Mouse (Mus musculus) spleen, embryonic (tissue): ENCODE results near the gene Gm49450.
"Not testable (repeated sequence)": the region's sequence is repeated elsewhere in the genome, so short reads cannot be mapped to it uniquely, and the experiment has no call there.

ENCODE experiments used
- CTCF ChIA-PET: fragments of 350-600 bp; sonication (Branson Sonifier 250); formaldehyde crosslinking; loops from one replicate; lab custom pipeline; 2022; lab: Charles Lee

Gm49450 gene

GRCm38 (mm10) chr15:98957475-98957874 is 4.1 kb upstream of the Gm49450 start:
- CTCF ChIA-PET: no interaction called here

DNA sequence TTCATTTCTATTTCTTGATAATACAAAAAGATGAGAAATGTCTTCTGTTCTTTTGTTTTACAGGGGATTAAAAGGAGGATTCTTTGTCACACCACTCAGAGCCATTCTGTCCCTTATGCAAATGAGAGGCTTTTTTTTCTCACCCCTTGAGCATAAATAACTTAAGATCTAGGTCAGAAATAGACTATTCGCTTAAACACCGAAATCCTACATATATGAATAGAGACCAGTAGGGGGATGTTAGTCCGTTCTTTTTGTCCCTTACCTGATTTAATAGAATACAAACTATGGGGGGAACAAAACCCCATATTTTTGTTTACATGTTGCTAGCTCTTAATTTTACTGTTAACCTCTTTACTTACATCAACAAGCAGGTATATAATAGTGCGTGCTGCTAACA is 2.6 kb upstream of the Gm49450 start:
- CTCF ChIA-PET: no interaction called here

DNA sequence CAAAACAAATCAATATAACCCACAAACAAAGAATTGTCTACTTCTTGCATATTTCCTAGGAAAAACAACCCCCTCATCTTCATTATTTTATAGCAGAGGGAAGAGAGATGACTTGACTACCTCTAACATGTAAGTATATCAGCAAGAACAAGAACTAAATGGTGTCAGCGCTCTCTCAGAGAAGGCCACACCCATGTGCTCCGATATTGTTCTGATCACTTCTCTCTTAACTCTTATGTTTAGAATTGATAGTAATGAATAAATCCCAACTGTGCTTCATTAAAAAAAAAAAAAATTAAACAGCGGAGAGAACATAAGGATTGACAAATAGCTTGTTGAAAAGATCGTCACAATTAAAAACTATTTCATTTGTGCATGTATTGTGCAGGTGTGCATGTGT is 2.0 kb upstream of the Gm49450 start:
- CTCF ChIA-PET: no interaction called here

DNA sequence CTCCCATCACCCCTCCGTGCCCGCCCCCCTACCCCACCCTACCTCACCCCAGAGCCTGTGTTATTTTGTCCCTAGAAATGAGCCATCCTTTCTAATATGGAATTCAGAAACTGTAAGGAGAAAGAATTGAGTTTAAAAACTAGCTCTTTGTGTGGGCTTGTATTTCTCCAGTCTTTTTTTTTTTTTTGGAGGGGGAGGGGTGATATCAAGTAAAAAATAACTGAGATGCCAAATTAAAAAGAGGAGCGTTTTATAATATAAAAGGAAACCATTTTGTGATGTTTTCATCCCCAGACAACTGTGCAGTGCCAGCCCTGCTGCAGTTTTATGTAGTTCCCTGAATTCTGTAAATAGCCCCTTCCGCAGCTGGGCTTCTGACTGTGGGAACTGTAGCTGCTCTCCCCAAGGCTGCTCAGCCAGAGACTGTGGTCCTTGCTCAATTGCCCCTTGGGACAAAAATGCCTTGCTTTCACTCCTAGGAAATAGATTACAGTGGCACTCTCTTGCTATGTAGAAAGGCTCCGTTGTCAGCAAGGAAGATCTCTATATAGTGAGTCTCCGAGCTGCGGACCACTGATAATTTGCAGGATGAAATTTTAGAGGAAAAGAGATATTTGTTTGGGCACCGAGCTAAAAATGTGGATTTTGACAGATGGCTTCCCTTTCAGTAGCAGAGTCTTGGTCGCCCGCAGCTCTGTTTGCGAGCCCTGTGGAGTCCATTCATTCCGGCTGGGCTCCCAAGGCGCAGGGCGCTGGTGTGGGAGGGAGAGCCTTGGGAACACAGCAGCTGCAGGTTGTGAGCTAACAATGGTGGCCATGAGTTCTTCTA is 1.3 kb upstream of the Gm49450 start:
- CTCF ChIA-PET: interaction anchor here (0.5 to 1.2 kb wide), 4 partner anchors 10 to 78 kb away, joined by 3 to 8 read pairs (median 4); partner anchors contain the start of gene Lmbr1l

DNA sequence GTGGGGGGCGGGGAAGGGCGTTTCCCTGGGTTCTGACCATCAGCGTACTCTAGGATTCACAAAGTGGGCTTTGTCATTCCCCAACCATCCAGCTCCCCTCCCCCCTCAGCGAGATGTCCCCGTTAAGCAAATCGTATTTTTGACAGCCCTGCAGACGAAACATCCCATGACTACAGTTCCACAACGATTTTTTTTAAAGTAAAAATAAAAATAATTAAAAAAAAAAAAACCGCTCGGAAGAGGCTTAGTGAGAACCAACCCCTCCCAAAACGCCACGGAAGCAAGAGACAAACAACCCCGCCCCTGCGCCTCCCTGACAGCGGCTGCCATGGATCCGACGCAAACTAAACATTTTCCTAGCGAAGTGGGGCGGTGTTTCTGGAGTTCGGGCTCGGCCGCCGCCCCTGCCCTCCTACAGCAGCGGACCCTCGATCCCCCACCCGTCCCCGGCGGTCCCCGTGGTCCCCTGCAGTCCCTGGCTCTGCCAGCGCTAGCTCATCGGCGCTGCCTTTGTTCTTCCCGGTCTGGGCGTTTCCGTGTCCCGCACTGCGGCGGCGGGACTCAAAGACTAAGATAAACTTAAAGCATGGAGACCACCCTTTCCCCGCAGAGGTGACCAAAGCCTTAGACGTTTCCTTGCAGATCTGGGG is 475 bp downstream of the Gm49450 start:
- CTCF ChIA-PET: interaction anchor here (0.8 to 1.4 kb wide), 4 partner anchors 11 to 61 kb away, joined by 3 to 8 read pairs (median 4); no protein-coding TSS in a partner anchor

- CTCF ChIA-PET: interaction anchor here (0.7 to 1.3 kb wide), 4 partner anchors 22 to 82 kb away, joined by 3 to 8 read pairs (median 6); no protein-coding TSS in a partner anchor
These were observed 1.3 kb downstream of the Gm49450 start for GRCm38 (mm10) chr15:98952063-98952455.

DNA sequence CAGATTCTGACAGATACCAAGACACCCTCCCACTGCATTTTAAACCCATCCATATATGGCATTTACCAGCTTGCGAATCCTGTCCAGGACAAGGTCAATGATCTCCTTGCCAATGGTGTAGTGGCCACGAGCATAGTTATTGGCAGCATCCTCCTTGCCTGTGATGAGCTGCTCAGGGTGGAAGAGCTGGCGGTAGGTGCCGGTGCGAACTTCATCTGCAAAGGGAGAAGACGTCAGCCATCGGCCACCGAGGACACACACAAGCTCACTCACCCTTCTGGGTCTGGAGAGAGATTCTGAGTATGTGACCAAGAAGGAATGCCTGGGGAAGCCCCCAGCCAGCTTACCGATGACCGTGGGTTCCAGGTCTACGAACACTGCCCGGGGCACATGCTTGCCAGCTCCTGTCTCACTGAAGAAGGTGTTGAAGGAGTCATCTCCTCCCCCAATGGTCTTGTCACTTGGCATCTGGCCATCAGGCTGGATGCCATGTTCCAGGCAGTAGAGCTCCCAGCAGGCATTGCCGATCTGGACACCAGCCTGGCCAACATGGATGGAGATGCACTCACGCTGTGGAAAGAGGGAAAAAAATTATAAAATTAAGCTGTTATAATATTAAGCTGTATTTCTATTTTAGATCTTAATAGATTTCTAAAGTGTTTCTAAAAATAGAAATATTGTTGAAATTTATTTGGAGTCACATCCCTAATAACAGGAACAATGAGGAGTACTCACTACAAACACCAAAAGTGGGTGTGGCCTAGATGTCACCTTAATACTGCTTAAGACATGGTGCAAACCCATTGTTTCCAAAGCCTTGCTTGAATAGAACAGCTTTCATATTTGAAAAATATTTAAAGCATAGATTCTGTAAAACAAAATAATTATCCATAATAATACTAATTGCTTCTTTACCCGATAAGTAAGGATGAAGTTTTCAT is 2.0 kb downstream of the Gm49450 start:
- CTCF ChIA-PET: interaction anchor here (0.7 to 1.3 kb wide), 4 partner anchors 23 to 82 kb away, joined by 3 to 8 read pairs (median 6); no protein-coding TSS in a partner anchor

DNA sequence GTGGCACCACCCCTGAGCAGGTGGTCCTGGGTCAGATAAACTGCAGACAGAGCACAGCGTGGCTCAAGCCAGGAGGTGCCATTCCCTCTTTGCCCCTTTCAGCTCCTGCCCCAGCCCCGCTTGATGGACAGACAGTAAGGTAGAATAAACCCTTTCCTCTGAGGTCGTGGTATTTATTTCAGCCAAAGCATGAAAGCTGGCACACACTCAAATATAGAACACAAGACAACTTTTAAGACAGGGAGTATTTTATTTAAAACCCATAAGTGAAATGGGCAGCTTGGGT is 3.8 kb downstream of the Gm49450 start:
- CTCF ChIA-PET: no interaction called here

- CTCF ChIA-PET: no interaction called here
These were observed 4.3 kb downstream of the Gm49450 start for GRCm38 (mm10) chr15:98948857-98949606.

- CTCF ChIA-PET: no interaction called here
These were observed 5.0 kb downstream of the Gm49450 start for GRCm38 (mm10) chr15:98948382-98948781.

- CTCF ChIA-PET: interaction anchor here (0.6 kb wide), 1 partner anchor 54 kb away, joined by 3 read pairs; no protein-coding TSS in a partner anchor
These were observed 5.5 kb downstream of the Gm49450 start for GRCm38 (mm10) chr15:98947884-98948283.

DNA sequence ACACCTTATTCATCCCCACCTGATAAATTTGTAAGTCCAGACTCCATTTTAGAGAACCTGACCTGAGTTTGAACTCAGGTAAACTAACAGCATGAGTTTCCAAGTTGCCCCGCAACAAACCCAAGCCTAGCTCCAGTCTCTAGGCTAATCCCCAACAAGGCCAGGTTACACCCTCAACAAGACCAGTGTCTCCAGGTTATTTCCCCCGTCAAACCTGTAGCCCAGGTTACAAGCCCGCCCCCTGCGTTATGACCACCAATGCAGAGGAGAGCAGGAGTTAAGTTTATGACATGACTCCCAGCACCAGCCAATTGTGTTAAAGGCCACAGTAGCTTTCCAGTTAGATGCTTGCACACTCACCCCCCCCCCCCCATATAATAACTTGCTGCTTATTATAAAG is 10.2 kb downstream of the Gm49450 start:
- CTCF ChIA-PET: interaction anchor here (0.6 kb wide), 1 partner anchor 8 kb away, joined by 5 read pairs; no protein-coding TSS in a partner anchor

- CTCF ChIA-PET: interaction anchor here (0.7 to 0.9 kb wide), 2 partner anchors 11 to 43 kb away, joined by 3 to 4 read pairs; partner anchors contain the start of genes Gm49450 and Tuba1a
These were observed 11.3 kb downstream of the Gm49450 start for GRCm38 (mm10) chr15:98942081-98942480.

DNA sequence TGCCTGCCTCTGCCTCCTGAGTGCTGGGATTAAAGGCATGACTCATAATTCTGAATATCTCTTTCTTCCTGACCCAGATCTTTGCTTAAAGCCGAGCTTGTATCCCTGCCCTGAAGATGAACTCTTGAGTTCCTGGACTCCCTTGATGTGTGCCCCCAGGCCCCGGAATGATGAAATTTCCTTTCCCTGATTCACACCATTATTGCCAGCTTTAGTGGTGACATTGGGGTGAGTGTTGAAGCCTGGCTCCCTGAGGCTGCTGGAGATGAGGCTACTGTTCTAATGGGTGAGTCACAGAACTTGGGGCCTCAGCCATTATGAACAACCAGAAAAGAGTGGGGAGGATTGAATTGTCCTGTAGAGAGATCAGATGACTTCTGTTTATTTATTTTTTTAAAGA is 11.8 kb downstream of the Gm49450 start:
- CTCF ChIA-PET: interaction anchor here (0.7 to 0.9 kb wide), 2 partner anchors 12 to 44 kb away, joined by 3 to 4 read pairs; partner anchors contain the start of genes Gm49450 and Tuba1a

- CTCF ChIA-PET: no interaction called here
These were observed 12.5 kb downstream of the Gm49450 start for GRCm38 (mm10) chr15:98940816-98941215.

DNA sequence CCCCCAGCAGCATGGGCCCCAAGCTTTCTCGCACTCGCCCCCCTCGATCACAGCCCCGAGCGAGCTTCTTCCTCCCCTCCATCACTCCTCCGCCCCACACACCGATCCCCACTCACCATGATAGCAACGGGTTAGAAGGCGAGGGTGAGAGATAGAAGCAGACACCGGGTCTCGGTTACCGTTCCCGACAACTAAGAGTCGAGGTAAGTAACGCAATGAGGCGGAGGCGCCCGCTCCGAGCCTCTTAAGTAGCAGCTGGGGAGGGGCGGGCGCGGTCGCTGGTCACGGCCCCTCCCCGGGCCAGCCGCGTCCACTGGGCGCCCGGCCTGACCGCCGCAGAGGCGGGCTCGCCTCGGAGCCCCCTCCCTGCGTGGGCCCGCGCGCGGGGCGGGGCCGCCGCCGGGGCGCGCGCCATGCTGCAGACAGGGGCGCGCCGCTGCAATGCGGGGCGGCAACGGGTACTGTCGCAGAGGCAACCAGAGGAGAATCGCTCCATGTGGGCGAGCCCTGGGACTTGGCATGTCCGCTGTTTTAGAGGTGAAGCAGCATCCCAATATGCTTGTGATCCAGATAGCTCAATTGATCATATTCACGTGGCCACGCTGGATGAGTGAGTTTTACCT is 19.0 kb downstream of the Gm49450 start, which contains the start of gene Tuba1b:
TSS of gene Tuba1b (minus strand) at position 349 of the 623 bp plus-strand sequence.
- CTCF ChIA-PET: interaction anchor here (0.6 kb wide), 3 partner anchors 9 to 62 kb away, joined by 4 to 12 read pairs (median 5); no protein-coding TSS in a partner anchor

DNA sequence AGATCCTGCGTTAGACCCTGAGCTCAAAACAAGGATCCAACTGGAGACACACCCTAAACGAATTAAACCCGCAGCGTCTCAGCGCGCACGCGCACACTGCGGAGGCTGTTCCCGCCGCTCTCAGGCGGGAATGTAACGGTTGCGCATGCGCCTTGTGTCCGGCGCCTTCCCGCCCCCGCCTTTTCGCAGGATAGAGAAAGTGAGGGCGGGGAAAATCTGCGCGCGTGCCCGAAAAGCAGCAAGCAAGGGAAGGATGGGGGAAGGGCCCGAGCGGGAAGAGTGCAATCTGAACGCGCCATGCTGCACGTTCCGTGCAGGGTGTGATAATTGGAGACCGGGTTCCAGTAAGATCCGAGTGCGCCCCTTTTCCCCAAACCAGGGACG is 19.5 kb downstream of the Gm49450 start:
- CTCF ChIA-PET: interaction anchor here (0.6 kb wide), 2 partner anchors 21 to 61 kb away, joined by 4 to 12 read pairs; no protein-coding TSS in a partner anchor

DNA sequence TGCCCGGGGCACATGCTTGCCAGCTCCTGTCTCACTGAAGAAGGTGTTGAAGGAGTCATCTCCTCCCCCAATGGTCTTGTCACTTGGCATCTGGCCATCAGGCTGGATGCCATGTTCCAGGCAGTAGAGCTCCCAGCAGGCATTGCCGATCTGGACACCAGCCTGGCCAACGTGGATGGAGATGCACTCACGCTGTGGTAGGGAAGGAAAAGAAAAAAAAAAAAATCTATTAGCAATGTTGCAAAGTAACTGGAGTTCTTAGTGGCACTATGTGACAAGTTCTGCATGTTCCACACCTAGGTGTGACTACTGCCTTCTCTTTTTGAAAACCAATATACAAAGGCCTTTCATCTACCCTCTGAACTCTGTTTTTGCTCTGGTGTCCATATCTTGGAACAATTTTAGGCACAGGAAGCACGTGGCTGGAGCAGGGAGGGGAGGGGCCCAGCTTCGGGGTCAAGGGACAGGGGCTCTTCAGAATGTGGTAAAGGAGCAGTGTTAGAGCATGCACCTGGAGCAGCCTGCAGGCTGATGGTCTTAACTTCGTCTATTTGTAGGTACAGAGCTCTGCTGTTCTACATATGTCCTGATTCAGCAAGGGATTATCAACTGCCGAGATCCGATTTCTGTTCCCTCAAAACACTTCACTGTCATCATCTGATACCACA is 20.2 kb downstream of the Gm49450 start:
- CTCF ChIA-PET: not testable (repeated sequence)

- CTCF ChIA-PET: no interaction called here
These were observed 22.4 kb downstream of the Gm49450 start for GRCm38 (mm10) chr15:98930998-98931397.
